Mouse (Mus musculus) small intestine, adult 2 months (tissue): ENCODE results near the gene Bcat1. TPM values are rescaled to one million over a fixed set of nuclear protein-coding genes. Genes with fewer than 3 reads are reported as not detected.

Experiments used
- H3K27ac ChIP-seq: fragments of 200-500 bp; 2 replicates; pipeline ENCODE4 v1.5.1; 2012; ENCODE audit warnings: low read depth, low read length, control low read depth, inconsistent platforms; ENCODE audit not compliant: insufficient read depth
- H3K27me3 ChIP-seq: fragments of 200-500 bp; 2 replicates; pipeline ENCODE4 v1.6.1; 2012; ENCODE audit warnings: mild to moderate bottlenecking, moderate library complexity, low read length, inconsistent platforms; ENCODE audit not compliant: control insufficient read depth, insufficient read depth
- H3K36me3 ChIP-seq: fragments of 200-500 bp; 2 replicates; pipeline ENCODE4 v1.6.1; 2012; ENCODE audit warnings: mild to moderate bottlenecking, low read length, control low read depth, inconsistent platforms; ENCODE audit not compliant: control insufficient read depth, insufficient read depth
- H3K4me1 ChIP-seq: fragments of 200-500 bp; 2 replicates; pipeline ENCODE4 v1.6.1; 2012; ENCODE audit warnings: low read length, inconsistent platforms, mixed read lengths; ENCODE audit not compliant: control insufficient read depth, insufficient read depth, insufficient read length
- H3K4me3 ChIP-seq: fragments of 200-500 bp; 2 replicates; pipeline ENCODE4 v1.5.1; 2012; ENCODE audit warnings: low read depth, mild to moderate bottlenecking, control low read depth, inconsistent platforms, low read length, moderate library complexity
- CTCF ChIP-seq: fragments of 200-500 bp; IDR thresholded peaks from 2 replicates; pipeline ENCODE4 v1.5.1; 2012; ENCODE audit warnings: low read depth, mild to moderate bottlenecking, control low read depth, inconsistent platforms, low read length, moderate library complexity, mixed read lengths; ENCODE audit not compliant: insufficient replicate concordance, insufficient read length; ENCODE audit errors: extremely low read depth
- POLR2A ChIP-seq: fragments of 200-500 bp; IDR thresholded peaks from 2 replicates; pipeline ENCODE4 v1.6.1; 2012; ENCODE audit warnings: low read depth, mild to moderate bottlenecking, control low read depth, inconsistent platforms, low read length, moderate library complexity
- WGBS: fragments of 180-500 bp; shearing (Covaris S2); methylation state at CpG from one replicate; pipeline ENCODE4 v1.1.7; 2018; 5-methylcytosine and 5-hydroxymethylcytosine counted together
- polyA plus RNA-seq: library from polyadenylated mRNA; depleted of rRNA; stranded (reverse); fragments of >200 nt; gene quantifications from 2 replicates; pipeline ENCODE4 v1.2.3, GENCODE M21; 2012

Bcat1 gene
- polyA plus RNA-seq, 1 experiment, result 0.22 TPM

DNA sequence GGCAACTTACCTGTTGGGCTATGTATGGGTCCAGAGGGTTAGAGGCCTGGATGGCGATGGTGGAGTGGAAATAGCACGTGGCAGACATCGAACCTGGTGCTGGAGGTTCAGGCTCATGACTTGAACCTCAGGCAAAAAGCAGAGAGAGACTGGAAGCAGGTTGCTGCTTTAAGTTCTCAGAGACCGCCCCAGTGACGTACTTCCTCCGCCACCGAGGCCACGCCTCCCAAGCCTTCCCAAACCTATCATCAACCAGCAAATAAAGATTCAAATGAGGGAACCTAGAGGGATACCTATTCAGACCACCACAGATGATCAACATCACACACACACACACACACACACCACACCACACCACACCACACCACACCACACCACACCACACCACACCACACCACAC, 91.8 kb downstream of the Bcat1 start:
- H3K36me3 ChIP-seq, result no peaks in the 10 kb centered on the region
- 91% methylated on average over 8 of the region's 8 CpGs for WGBS
- H3K27ac ChIP-seq, result no peak overlapping the region

DNA sequence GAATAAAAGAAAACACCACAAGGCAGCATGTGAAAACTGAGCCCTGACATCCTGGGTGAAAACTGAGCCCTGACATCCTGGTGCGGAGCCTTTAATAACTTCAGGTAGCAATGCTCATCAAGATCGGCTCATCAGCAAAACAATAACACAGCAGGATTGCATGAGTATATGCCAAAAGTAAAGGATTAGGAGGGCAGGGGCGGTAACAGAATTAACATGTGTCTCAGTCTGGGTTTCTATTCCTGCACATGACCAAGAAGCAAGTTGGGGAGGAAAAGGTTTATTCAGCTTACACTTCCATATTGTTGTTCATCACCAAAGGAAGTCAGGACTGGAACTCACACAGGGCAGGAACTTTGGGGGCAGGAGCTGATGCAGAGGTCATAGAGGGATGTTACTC, 93.9 kb downstream of the Bcat1 start:
- H3K36me3 ChIP-seq, result no peaks in the 10 kb centered on the region
- no peaks in the 10 kb centered on the region for H3K4me1 ChIP-seq
- TF ChIP-seq CTCF (no peak), POLR2A (no peak)
- WGBS, result 86% methylated on average over 3 of the region's 3 CpGs
- H3K4me3 ChIP-seq, result no peak overlapping the region
- H3K27me3 ChIP-seq, result no peaks in the 10 kb centered on the region
- no peak overlapping the region for H3K27ac ChIP-seq

More for the DNA sequence above, 91.8 kb downstream of the Bcat1 start:
- TF ChIP-seq CTCF (no peak), POLR2A (no peak)
- H3K4me1 ChIP-seq, result no peaks in the 10 kb centered on the region
- no peak overlapping the region for H3K4me3 ChIP-seq
- no peaks in the 10 kb centered on the region for H3K27me3 ChIP-seq

DNA sequence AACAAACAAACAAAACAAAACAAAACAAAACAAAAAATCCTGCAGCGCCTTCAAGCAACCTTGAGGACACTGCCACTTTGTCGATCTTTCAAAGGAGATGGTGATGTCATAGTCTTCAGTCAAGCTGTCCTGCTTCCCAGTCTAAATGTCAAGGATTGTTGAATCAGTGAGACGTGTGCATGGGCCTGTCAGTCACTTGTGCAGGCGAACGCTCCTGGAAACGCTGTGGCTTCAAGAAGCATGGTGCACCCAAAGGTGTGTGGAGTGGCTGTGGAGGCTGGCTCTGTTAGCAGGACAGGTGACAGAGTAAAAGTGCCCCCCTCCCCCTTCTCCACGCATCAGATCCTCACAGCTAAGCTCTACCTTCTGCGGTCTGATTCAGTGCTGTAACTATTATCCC, 103.6 kb downstream of the Bcat1 start:
- Histone ChIP-seq H3K27me3 (no peaks in the 10 kb centered on the region), H3K27ac (no peak overlapping the region), H3K36me3 (no peaks in the 10 kb centered on the region), H3K4me3 (no peak overlapping the region), H3K4me1 (no peaks in the 10 kb centered on the region)
- TF ChIP-seq CTCF (no peak), POLR2A (no peak)
- WGBS, result 80% methylated on average over 8 of the region's 8 CpGs

DNA sequence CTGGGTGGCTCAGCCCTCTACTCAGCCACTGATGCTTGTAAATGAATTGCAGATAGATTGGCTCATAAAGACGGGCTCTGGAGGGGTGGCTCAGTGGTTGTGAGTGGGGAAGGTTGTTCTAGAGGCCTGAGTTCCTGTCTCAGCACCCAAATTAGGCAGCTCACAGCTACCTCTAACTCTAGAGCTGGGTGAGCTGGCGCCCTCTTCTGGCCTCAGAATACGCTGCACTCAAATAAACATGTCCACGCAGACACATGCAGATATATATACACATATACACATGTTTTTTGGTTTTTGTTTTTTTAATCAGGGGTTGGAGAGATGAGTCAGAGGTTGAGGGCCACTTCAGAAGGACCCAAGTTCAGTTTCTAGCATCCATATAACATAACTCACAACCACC, 105.1 kb downstream of the Bcat1 start:
- H3K27ac ChIP-seq, result no peak overlapping the region

DNA sequence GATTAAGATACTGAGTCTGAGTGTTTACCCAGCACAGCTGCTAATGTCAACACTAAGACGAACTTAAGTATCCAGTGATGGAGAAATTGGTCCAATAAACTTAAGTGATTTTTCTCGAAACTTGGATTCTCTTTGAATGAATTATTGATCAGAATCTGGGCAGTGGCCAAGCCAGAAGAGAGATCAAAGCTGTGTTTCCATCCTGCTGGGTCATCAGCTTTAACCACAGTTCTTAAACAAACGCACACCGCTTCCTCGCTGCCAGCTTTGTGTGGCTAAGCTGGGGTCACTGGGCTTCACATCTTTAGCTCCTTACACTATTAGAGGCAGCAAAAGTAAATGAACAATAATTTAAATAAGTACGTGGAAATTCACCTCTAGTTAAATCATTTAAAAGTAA, 108.4 kb downstream of the Bcat1 start:
- H3K4me1 ChIP-seq, result no peaks in the 10 kb centered on the region
- H3K27ac ChIP-seq, result no peak overlapping the region
- no peaks in the 10 kb centered on the region for H3K36me3 ChIP-seq
- H3K27me3 ChIP-seq, result no peaks in the 10 kb centered on the region
- WGBS, result 18% methylated on average over 6 of the region's 6 CpGs
- no peak overlapping the region for H3K4me3 ChIP-seq
- TF ChIP-seq CTCF (no peak), POLR2A (no peak)

More for the DNA sequence above, 105.1 kb downstream of the Bcat1 start:
- Histone ChIP-seq H3K27me3 (no peaks in the 10 kb centered on the region), H3K36me3 (no peaks in the 10 kb centered on the region), H3K4me1 (no peaks in the 10 kb centered on the region), H3K4me3 (no peak overlapping the region)
- no peak for TF ChIP-seq POLR2A
- TF ChIP-seq CTCF, result no peak
- WGBS, result 86% methylated on average over 4 of the region's 4 CpGs

DNA sequence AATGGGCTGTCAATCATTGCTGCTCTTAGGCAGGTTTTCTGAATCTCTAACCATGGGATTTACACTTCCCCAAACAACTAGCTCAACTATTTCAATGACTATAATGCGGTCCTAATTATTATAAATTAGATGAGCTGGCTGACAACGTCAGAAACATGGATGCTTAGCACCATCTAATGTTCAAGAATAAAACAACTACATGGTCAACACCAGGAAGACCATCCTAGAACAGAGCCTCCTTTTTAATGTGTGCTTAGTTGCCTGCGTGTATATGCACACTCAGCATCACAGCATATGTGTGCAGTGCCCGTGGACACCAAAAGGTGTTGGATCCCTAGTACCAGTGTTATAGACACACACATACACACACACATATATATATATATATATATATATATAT, 111.8 kb downstream of the Bcat1 start:
- TF ChIP-seq CTCF, result no peak
- TF ChIP-seq POLR2A, result no peak
- no peaks in the 10 kb centered on the region for H3K4me1 ChIP-seq
- no peaks in the 10 kb centered on the region for H3K36me3 ChIP-seq
- H3K4me3 ChIP-seq, result no peak overlapping the region
- H3K27ac ChIP-seq, result no peak overlapping the region
- H3K27me3 ChIP-seq, result no peaks in the 10 kb centered on the region
- 67% methylated on average over 4 of the region's 4 CpGs for WGBS

DNA sequence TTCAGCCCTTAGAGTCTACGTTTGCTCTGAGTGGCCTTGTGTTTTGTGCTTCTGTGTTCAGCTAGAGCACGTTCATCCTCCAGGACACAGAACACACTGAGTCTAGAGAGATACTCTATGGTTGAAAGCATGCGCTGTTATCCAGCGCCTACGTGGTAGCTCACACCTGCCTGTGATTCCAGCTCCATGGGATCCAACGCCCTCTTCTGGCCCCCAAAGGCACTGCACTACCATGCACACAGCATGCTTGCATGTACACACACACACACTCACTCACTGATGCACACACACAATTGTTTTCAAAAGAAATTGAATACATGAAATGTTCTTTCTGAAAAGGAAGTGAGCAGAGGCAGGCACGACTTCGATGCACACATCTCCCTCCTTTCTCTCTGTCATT, 112.8 kb downstream of the Bcat1 start:
- Histone ChIP-seq H3K27me3 (no peaks in the 10 kb centered on the region), H3K4me3 (no peak overlapping the region), H3K36me3 (no peaks in the 10 kb centered on the region), H3K27ac (no peak overlapping the region), H3K4me1 (no peaks in the 10 kb centered on the region)
- TF ChIP-seq CTCF (no peak), POLR2A (no peak)
- 83% methylated on average over 8 of the region's 8 CpGs for WGBS

DNA sequence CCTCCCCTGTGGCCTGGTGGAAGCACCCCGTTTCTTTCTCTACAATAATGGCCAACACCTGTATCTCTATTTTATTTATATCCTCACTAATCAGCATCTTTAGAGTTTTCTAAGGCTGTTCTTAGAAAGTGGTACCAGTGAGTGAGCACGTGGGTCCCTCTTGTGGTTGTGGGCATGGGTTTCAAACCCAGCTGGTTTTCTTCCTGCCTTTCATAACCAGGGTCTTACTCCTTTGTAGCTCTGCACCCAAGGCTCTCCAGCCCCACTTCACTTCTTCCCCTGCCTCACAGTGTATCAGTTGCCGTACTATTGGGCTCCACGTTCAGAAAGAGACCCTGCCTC, 114.0 kb downstream of the Bcat1 start:
- 53% methylated on average over 4 of the region's 4 CpGs for WGBS
- Histone ChIP-seq H3K4me1 (no peaks in the 10 kb centered on the region), H3K27me3 (no peaks in the 10 kb centered on the region), H3K4me3 (no peak overlapping the region), H3K27ac (no peak overlapping the region), H3K36me3 (no peaks in the 10 kb centered on the region)
- TF ChIP-seq CTCF (no peak), POLR2A (no peak)
